Mouse (Mus musculus): ENCODE results near the gene Ugt1a6a. TPM values are rescaled to one million over a fixed set of nuclear protein-coding genes. Genes with fewer than 3 reads are reported as not detected.
"Not testable (repeated sequence)": the region's sequence is repeated elsewhere in the genome, so short reads cannot be mapped to it uniquely, and the experiment has no call there.

Gene Ugt1a6a
- total RNA-seq, 1 experiment: not detected

GRCm38 (mm10) chr1:88224029-88224776 lies 89.6 kb downstream of the Ugt1a6a start:
- Histone ChIP-seq H3K4me3 (ENCODE audit: insufficient read depth in 1 of 2, low read depth in 1 of 2, low read length in 2 of 2, poor library complexity in 1 of 2, severe bottlenecking in 1 of 2) (no peak overlapping the region), H3K9ac (ENCODE audit: insufficient read depth, low read depth, low read length, poor library complexity, severe bottlenecking) (no peak overlapping the region), H3K36me3 (ENCODE audit: control insufficient read depth, insufficient read depth, low read length, poor library complexity, severe bottlenecking) (no peaks in the 10 kb centered on the region), H3K4me1 (ENCODE audit: control insufficient read depth in 2 of 2, insufficient read depth in 2 of 2, low read length in 2 of 2, poor library complexity in 1 of 2) (no peaks in the 10 kb centered on the region), H3K27ac (ENCODE audit: insufficient read depth, low read depth, low read length, poor library complexity, severe bottlenecking) (no peak overlapping the region), H3K9me3 (ENCODE audit: control insufficient read depth, insufficient read depth, low read depth, low read length) (no peaks in the 10 kb centered on the region)
- in situ Hi-C loops (cut with MboI; ENCODE audit: low sequenced_read_pairs in 2 of 2, unreplicated experiment in 2 of 2): no loop called here
- DNase-seq (ENCODE audit: low read depth, low spot score): no peak
- TF ChIP-seq HCFC1 (IDR thresholded peaks at IDR 0.05; ENCODE audit: borderline replicate concordance, insufficient read depth, low read length) (no peak), ZNF384 (IDR thresholded peaks at IDR 0.05; ENCODE audit: low read depth, low read length) (no peak), MAFK (IDR thresholded peaks at IDR 0.05; ENCODE audit: insufficient read depth, low read depth, low read length) (no peak)

GRCm38 (mm10) chr1:88225301-88225700 lies 90.7 kb downstream of the Ugt1a6a start:
- H3K9ac ChIP-seq (ENCODE audit: insufficient read depth, low read depth, low read length, poor library complexity, severe bottlenecking); in situ Hi-C loops (cut with MboI; ENCODE audit: low sequenced_read_pairs in 2 of 2, unreplicated experiment in 2 of 2); H3K4me3 ChIP-seq (ENCODE audit: insufficient read depth in 1 of 2, low read depth in 1 of 2, low read length in 2 of 2, poor library complexity in 1 of 2, severe bottlenecking in 1 of 2); H3K36me3 ChIP-seq (ENCODE audit: control insufficient read depth, insufficient read depth, low read length, poor library complexity, severe bottlenecking); H3K9me3 ChIP-seq (ENCODE audit: control insufficient read depth, insufficient read depth, low read depth, low read length); H3K4me1 ChIP-seq (ENCODE audit: control insufficient read depth in 2 of 2, insufficient read depth in 2 of 2, low read length in 2 of 2, poor library complexity in 1 of 2); DNase-seq (ENCODE audit: low read depth, low spot score); H3K27ac ChIP-seq (ENCODE audit: insufficient read depth, low read depth, low read length, poor library complexity, severe bottlenecking): not testable (repeated sequence)

- no peaks in the 10 kb centered on the region for H3K36me3 ChIP-seq (ENCODE audit: control insufficient read depth, insufficient read depth, low read length, poor library complexity, severe bottlenecking)
- no peak overlapping the region for H3K9ac ChIP-seq (ENCODE audit: insufficient read depth, low read depth, low read length, poor library complexity, severe bottlenecking)
- TF ChIP-seq MAFK (IDR thresholded peaks at IDR 0.05; ENCODE audit: insufficient read depth, low read depth, low read length) (no peak), ZNF384 (IDR thresholded peaks at IDR 0.05; ENCODE audit: low read depth, low read length) (no peak), ZC3H11A (IDR thresholded peaks at IDR 0.05; ENCODE audit: borderline replicate concordance, low read depth, low read length) (no peak), HCFC1 (IDR thresholded peaks at IDR 0.05; ENCODE audit: borderline replicate concordance, insufficient read depth, low read length) (no peak)
- H3K27ac ChIP-seq (ENCODE audit: insufficient read depth, low read depth, low read length, poor library complexity, severe bottlenecking): no peak overlapping the region
- in situ Hi-C loops (cut with MboI; ENCODE audit: low sequenced_read_pairs in 2 of 2, unreplicated experiment in 2 of 2): no loop called here
- H3K4me1 ChIP-seq (ENCODE audit: control insufficient read depth in 2 of 2, insufficient read depth in 2 of 2, low read length in 2 of 2, poor library complexity in 1 of 2): no peaks in the 10 kb centered on the region
- H3K4me3 ChIP-seq (ENCODE audit: insufficient read depth in 1 of 2, low read depth in 1 of 2, low read length in 2 of 2, poor library complexity in 1 of 2, severe bottlenecking in 1 of 2): no peak overlapping the region
- no peaks in the 10 kb centered on the region for H3K9me3 ChIP-seq (ENCODE audit: control insufficient read depth, insufficient read depth, low read depth, low read length)
- no peak for DNase-seq (ENCODE audit: low read depth, low spot score)
Observed at GRCm38 (mm10) chr1:88225741-88226140, 91.1 kb downstream of the Ugt1a6a start.

- Histone ChIP-seq H3K27ac (ENCODE audit: insufficient read depth, low read depth, low read length, poor library complexity, severe bottlenecking) (no peak within 1 kb of the TSS), H3K4me3 (ENCODE audit: insufficient read depth in 1 of 2, low read depth in 1 of 2, low read length in 2 of 2, poor library complexity in 1 of 2, severe bottlenecking in 1 of 2) (no peak within 1 kb of the TSS), H3K9ac (ENCODE audit: insufficient read depth, low read depth, low read length, poor library complexity, severe bottlenecking) (no peak within 1 kb of the TSS), H3K4me1 (ENCODE audit: control insufficient read depth in 2 of 2, insufficient read depth in 2 of 2, low read length in 2 of 2, poor library complexity in 1 of 2) (no peaks in the 10 kb centered on the region), H3K36me3 (ENCODE audit: control insufficient read depth, insufficient read depth, low read length, poor library complexity, severe bottlenecking) (no peaks in the 10 kb centered on the region), H3K9me3 (ENCODE audit: control insufficient read depth, insufficient read depth, low read depth, low read length) (no peaks in the 10 kb centered on the region)
- no peak for TF ChIP-seq ZNF384 (IDR thresholded peaks at IDR 0.05; ENCODE audit: low read depth, low read length)
- TF ChIP-seq MAFK (IDR thresholded peaks at IDR 0.05; ENCODE audit: insufficient read depth, low read depth, low read length): no peak
- TF ChIP-seq HCFC1 (IDR thresholded peaks at IDR 0.05; ENCODE audit: borderline replicate concordance, insufficient read depth, low read length): no peak
- no peak for TF ChIP-seq CHD2 (IDR thresholded peaks at IDR 0.05; ENCODE audit: low read depth, low read length)
- no peak for TF ChIP-seq ZC3H11A (IDR thresholded peaks at IDR 0.05; ENCODE audit: borderline replicate concordance, low read depth, low read length)
- no peak for DNase-seq (ENCODE audit: low read depth, low spot score)
- in situ Hi-C loops (cut with MboI; ENCODE audit: low sequenced_read_pairs in 2 of 2, unreplicated experiment in 2 of 2): no loop called here
Observed at GRCm38 (mm10) chr1:88226670-88227379, 92.2 kb downstream of the Ugt1a6a start, which contains the start of gene Mroh2a. Gene Mroh2a (plus strand): TSS chr1:88226986.

All from ES-E14 (cell line).